Mouse (Mus musculus) brain, embryonic 14.5 days (tissue): ENCODE measurements at regions not wholly inside any gene's neighbourhood (a gene's known extent, or its start where the extent isn't known, plus 50 kb on each side); places are given as distances from the start of the nearest gene placed in this dataset.

ENCODE experiments used
- CTCF ChIP-seq: fragments of 200-500 bp; IDR thresholded peaks from 2 replicates; pipeline ENCODE4 v1.5.1; 2012; ENCODE audit warnings: inconsistent platforms, mild to moderate bottlenecking, moderate library complexity, borderline replicate concordance; ENCODE audit not compliant: insufficient read depth, insufficient read length; ENCODE audit errors: extremely low read depth
- POLR2A ChIP-seq: fragments of 200-500 bp; IDR thresholded peaks from 2 replicates; pipeline ENCODE4 v1.6.1; 2012; ENCODE audit warnings: mild to moderate bottlenecking, inconsistent platforms, borderline replicate concordance; ENCODE audit not compliant: poor library complexity, insufficient read depth, insufficient read length, severe bottlenecking; ENCODE audit errors: extremely low read depth

GRCm38 (mm10) chr9:52454445-52454844 is 225.1 kb downstream of the AI593442 start:
- no peak for TF ChIP-seq CTCF
- no peak for TF ChIP-seq POLR2A
